Mouse (Mus musculus): ENCODE results near the gene Slit3.

The Slit3 gene

DNA sequence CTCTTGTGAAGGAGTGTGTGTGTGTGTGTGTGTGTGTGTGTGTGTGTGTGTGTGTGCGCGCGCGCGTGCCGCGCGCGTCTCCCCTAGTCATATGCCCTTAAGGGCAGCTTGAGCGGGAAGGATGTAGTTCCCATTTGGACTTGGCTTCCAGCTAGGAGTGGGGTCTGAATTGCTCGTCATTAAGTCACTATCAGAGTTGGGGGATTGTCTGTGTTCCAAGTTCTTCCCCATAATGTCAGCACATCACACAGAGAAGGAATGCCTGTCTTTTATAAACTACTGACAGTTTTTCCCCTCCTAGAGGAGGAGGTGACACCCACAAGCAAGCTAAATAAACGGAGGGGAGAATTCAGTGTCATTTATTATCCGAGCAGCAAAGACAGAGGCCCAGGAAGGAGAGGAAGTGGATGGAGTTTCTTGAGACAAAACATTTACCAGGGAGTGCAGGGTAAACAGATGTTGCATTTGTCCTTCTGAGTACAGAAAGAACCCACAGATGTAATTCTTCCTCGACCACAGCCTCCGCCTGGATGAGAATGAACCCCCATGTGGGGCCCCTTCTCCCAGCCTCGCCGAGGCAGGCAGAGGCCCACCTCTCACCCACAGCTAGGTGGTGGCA lies 3.6 kb downstream of the Slit3 start:
- DNase-seq (ENCODE audit: low spot score in 2 of 2), result no peak

GRCm38 (mm10) chr11:35125108-35125490 lies 4.1 kb downstream of the Slit3 start:
- DNase-seq (ENCODE audit: low spot score in 2 of 2), result no peak

DNA sequence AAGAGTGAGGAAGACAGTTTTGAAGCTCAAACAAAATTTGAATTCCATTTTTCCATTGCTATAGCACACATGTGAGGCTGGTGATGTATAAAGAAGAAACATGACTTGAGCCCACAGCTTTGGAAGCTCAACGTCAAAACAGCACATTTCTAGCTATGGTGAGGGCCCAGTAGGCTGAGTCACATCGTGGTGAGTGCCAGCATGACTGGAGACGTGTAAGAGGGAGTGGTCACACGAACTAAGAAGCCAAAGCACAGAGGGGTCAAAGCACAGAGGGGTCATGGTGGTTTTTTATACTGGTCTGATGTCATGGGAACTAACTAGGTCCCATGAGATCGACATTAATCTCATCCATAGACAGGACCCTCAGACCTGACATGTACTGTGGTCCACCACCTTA lies 10.7 kb downstream of the Slit3 start:
- DNase-seq (ENCODE audit: low spot score in 2 of 2), result no peak

DNA sequence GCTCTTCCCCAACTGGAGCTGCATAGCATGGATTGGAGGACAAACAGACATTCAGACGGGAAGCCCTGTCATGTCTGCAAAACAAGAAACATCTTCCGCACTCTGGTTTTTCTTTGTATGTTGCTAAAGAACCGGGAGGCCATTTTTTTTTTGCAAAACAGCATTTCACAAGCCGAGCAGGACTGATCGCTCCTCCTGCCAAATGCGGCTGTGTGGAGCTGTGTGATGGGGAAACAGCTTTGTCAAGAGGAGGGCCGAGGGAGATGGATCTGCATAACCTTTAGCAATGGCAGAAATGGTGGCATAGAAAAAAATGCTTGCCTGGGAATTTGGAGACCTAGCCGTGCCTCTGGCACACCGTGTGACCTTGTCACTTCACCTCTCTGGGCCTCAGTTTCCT lies 15.6 kb downstream of the Slit3 start:
- DNase-seq (ENCODE audit: low spot score in 2 of 2), result no peak

GRCm38 (mm10) chr11:35140092-35140491 lies 19.1 kb downstream of the Slit3 start:
- DNase-seq (ENCODE audit: low spot score in 2 of 2), result no peak

GRCm38 (mm10) chr11:35142202-35142601 lies 21.2 kb downstream of the Slit3 start:
- no peak for DNase-seq (ENCODE audit: low spot score in 2 of 2)

DNA sequence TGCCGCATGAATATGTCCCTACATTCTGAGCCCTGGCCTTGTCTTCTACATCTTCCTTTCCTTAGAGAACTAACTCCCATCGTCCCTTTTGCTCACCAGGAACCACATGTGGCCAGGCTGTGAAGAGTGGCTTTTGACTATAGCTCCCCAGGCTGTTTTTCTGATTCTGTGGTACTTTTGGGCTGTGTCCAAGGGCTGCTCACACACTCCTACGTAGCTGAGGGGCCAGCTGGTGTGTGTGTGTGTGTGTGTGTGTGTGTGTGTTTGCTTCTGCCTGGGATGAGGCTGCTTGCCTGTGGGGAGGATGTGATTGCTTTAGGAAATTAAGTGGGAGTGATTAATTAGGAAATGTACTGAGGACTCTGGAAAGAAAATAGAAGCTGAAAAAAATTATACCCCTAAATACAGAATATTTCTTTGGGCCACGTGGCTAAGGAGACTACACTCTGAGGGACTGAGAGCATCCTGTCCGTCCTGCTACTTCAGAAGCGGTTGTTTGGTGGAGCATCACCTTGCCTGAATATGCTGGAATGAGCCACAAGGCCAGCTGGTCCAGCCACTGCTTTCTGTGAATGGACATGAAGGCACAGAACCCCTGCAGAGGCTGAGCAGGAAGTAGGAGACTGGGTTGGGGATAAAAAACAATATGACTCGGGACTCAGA lies 21.8 kb downstream of the Slit3 start:
- DNase-seq (ENCODE audit: low spot score in 2 of 2), result peak; percentile 69 to 76

- no peak for DNase-seq (ENCODE audit: low spot score in 2 of 2)
Observed at GRCm38 (mm10) chr11:35147818-35148445, 26.9 kb downstream of the Slit3 start.

- no peak for DNase-seq (ENCODE audit: low spot score in 2 of 2)
Observed at GRCm38 (mm10) chr11:35151539-35151951, 30.5 kb downstream of the Slit3 start.

- DNase-seq (ENCODE audit: low spot score in 2 of 2), result no peak
Observed at GRCm38 (mm10) chr11:35152875-35153274, 31.9 kb downstream of the Slit3 start.

GRCm38 (mm10) chr11:35154449-35154848 lies 33.4 kb downstream of the Slit3 start:
- DNase-seq (ENCODE audit: low spot score in 2 of 2), result no peak

DNA sequence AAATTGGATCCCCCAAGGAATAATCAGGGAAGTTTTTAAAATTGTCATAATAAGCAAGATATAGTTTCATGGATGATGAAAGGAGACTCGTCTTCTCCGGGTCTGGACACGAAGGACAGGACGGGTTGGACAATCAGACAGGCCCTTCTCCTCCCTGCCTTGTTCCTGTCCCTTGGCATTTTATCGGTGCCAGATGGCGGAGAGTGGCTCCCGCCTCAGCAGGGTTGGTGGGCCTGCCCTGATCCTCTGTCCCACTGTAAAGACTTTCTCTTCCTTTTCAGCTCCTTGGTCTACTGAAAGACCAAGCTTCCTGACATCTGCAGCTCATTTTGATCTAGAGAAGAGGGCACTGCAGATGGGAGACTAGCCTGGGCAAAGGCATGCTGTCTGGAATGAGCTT lies 34.3 kb downstream of the Slit3 start:
- no peak for DNase-seq (ENCODE audit: low spot score in 2 of 2)

GRCm38 (mm10) chr11:35156676-35157075 lies 35.7 kb downstream of the Slit3 start:
- DNase-seq (ENCODE audit: low spot score in 2 of 2), result no peak

DNA sequence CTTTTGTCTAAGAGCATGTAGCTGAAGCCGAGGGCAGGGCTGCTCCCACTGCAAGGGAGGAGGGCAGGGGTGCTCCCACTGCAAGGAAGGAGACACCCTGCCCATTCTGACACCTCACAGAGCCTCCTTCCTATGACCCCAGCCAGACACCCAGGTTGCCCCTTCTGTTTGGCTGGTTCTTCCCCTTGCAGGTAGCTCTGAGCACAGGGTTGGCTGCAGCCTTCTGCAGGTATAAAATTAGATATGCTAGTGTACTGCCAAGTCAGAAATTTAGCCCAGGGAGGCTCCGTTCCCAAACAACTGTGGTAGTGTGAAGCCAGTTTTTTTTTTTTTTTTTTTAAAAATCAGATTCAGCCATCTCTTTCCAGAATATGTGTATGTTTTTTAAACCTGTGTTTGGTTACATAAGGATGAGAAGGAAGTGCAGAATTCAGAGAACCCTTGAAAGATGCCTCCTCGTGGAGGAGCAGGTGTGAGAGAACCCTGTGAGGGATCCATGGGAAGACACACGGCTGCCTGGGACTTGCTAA lies 39.7 kb downstream of the Slit3 start:
- DNase-seq (ENCODE audit: low spot score in 2 of 2), result peak; percentile 28 to 49

GRCm38 (mm10) chr11:35163396-35163795 lies 42.4 kb downstream of the Slit3 start:
- DNase-seq (ENCODE audit: low spot score in 2 of 2), result no peak

GRCm38 (mm10) chr11:35167176-35167575 lies 46.2 kb downstream of the Slit3 start:
- DNase-seq (ENCODE audit: low spot score in 2 of 2), result peak in 1 of 2 experiments; percentile 43

- DNase-seq (ENCODE audit: low spot score in 2 of 2), result peak; percentile 22 to 24
Observed at GRCm38 (mm10) chr11:35171505-35171904, 50.5 kb downstream of the Slit3 start.

DNA sequence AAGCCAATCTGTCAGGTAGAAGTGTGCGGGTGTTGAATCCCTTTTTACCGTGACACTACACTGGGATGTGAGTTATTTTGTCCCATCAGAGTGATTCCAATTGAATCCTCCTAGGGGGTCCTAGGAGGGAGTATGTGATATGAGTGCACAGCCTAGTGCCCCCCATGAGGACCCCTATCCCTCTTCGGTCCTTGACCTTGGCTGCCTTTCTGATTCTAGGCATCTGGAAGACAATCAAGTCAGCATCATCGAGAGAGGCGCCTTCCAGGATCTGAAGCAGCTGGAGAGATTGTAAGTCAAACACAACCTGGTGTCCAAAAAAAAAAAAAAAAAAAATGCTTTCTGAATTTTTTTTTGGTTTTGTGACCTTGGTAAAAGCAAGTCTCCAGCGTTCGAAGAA lies 56.5 kb downstream of the Slit3 start:
- DNase-seq (ENCODE audit: low spot score in 2 of 2), result no peak

GRCm38 (mm10) chr11:35178144-35178817 lies 57.3 kb downstream of the Slit3 start:
- DNase-seq (ENCODE audit: low spot score in 2 of 2), result peak; percentile 85 to 92

DNA sequence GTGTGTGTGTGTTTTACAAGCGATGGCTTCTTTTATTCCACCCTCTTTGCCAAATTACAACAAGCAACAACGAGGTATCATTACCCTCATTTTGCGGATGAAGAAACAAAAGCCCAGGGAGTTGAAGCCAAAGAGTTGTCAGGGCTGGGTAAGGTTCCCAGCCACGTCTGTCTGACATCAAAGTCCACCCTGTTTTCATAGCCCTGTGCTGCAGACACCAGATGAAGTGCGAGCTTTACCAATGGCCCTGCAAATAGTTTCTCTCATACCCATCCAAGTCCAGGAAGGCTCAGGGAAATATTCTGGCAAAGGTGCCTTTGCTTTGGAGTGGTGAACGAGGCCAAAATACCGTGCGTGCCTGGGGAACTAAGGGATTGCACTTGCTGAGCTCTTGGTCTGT lies 58.3 kb downstream of the Slit3 start:
- no peak for DNase-seq (ENCODE audit: low spot score in 2 of 2)

DNA sequence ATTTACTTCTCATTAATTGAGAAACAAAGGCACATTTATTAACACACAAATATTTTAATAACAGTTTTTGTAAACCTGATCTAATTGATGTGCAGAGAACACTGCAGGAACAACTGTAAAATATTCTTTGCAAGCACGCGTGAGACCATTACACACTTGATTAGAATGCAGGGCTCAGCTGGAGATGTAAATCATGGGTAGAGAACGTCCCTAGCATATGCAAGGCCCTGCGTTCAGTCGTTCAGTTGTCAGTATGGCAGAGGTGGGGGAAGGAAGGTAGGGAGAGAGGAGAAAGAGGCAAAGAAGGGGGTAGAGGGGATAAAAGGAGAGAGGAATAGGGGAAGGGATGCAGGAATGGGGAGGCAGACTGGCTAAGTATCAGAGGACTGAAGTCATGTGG lies 61.9 kb downstream of the Slit3 start:
- DNase-seq (ENCODE audit: low spot score in 2 of 2), result no peak

DNA sequence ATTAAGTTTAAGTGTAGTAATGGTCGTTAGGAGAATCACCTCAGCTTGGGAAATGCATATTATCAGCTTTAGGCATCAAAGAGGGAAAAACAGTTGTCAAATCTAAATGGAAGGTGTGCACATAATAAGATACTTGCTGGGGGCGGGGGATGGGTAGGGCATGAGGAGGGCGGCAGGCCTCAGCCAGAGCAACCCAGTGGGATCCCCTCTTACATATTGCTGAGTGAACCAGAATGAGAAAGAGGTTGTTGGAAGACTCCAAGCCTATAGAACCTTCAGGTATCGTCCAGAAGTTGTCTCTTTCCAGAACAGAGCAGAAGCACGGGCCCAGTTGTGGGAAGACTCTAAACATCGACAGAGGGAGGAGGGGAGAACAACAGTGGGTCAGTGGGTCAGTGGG lies 73.8 kb downstream of the Slit3 start:
- DNase-seq (ENCODE audit: low spot score in 2 of 2), result no peak

All from right cerebral cortex, postnatal 36 days (tissue).